Mouse (Mus musculus): ENCODE measurements around the gene Tigar. TPM values are rescaled to one million over a fixed set of nuclear protein-coding genes. Genes with fewer than 3 reads are reported as not detected.

Gene Tigar
- polyA plus RNA-seq, 1 experiment, result 0.50 TPM

DNA sequence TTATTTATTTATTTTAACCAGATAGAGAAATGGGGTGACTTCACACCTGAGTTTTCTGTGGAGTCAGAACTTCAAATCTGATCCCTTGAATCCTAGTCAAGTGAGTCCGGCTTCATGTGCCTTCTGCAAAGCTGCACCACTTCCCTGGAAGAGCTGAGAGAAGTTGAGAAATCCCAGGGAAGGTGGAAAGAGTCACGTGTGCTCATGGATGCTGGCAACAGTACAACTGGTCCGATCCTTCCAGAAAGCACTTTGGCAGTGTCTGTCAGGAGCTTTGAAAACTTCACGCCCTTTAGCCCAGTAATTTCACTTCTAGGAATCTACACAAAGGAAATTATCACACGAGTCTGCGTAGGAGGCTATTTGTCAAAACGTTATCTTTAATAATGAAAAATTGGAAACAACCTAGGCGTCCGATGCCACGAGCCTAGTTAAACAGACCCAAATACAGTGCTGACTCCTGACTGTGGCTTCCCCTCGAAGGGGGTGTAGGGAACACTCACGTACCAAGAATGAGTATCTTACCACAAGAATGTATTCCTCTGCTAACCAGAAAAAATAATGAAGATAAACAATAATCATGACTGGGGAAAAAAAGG lies 52.3 kb downstream of the Tigar start:
- no peaks in the 10 kb centered on the region for H3K36me3 ChIP-seq (replicated peaks; ENCODE audit: low read length)
- no peak overlapping the region for H3K4me3 ChIP-seq (replicated peaks)
- H3K27me3 ChIP-seq (replicated peaks), result peaks cover 9% of the 10 kb centered on the region
- peaks cover 13% of the 10 kb centered on the region for H3K4me1 ChIP-seq
- H3K9me3 ChIP-seq, result peaks cover 6% of the 10 kb centered on the region; the same call in 1 of the 2 replicates
- no peak for TF ChIP-seq FLI1 (IDR thresholded peaks at IDR 0.05; ENCODE audit: low read length)
- TF ChIP-seq GATA1 (IDR thresholded peaks at IDR 0.05; ENCODE audit: borderline replicate concordance, low read length), result no peak

- peaks cover 6% of the 10 kb centered on the region; the same call in 1 of the 2 replicates for H3K9me3 ChIP-seq
- H3K4me3 ChIP-seq (replicated peaks), result no peak overlapping the region
- peaks cover 10% of the 10 kb centered on the region for H3K4me1 ChIP-seq
- no peak for TF ChIP-seq GATA1 (IDR thresholded peaks at IDR 0.05; ENCODE audit: borderline replicate concordance, low read length)
- no peak for TF ChIP-seq FLI1 (IDR thresholded peaks at IDR 0.05; ENCODE audit: low read length)
- H3K36me3 ChIP-seq (replicated peaks; ENCODE audit: low read length), result no peaks in the 10 kb centered on the region
- H3K27me3 ChIP-seq (replicated peaks), result peaks cover 9% of the 10 kb centered on the region
Measured at GRCm38 (mm10) chr6:127050847-127051246, 58.5 kb downstream of the Tigar start.

DNA sequence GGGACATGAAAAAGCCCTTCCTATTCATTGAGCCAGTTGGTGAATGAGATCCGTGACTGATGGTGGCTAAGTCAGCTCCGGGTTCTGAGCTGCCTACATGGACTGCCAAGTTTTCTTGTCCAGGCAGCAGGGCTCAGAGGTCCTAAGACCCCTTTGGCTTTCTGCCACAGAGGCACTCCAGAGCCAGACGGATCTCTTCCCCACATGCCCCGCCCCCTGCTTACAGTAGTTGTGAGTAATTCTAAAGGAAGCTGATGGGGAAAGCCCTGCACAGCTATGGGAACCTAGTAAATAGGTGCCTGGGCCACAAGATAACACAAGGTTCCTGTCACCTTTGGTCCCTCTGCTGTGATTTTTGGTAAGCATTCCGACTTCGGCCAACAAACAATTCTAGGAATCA lies 64.4 kb downstream of the Tigar start:
- Histone ChIP-seq H3K9me3 (peaks cover 3% of the 10 kb centered on the region; the same call in 1 of the 2 replicates), H3K4me1 (peaks cover 20% of the 10 kb centered on the region), H3K27me3 (replicated peaks) (peaks cover 12% of the 10 kb centered on the region), H3K4me3 (replicated peaks) (no peak overlapping the region), H3K36me3 (replicated peaks; ENCODE audit: low read length) (no peaks in the 10 kb centered on the region)
- no peak for TF ChIP-seq FLI1 (IDR thresholded peaks at IDR 0.05; ENCODE audit: low read length)
- TF ChIP-seq GATA1 (IDR thresholded peaks at IDR 0.05; ENCODE audit: borderline replicate concordance, low read length), result no peak

Other genes starting within 250 kb of the Tigar start
- gene Dyrk4, start 187.7 kb downstream of the Tigar start, polyA plus RNA-seq (2012; ENCODE audit: insufficient read depth, low replicate concordance), result not detected in 2 replicates
- gene Rad51ap1, start 170.0 kb downstream of the Tigar start, polyA plus RNA-seq (2012; ENCODE audit: insufficient read depth, low replicate concordance), result 7.2 and 10.9 TPM in 2 replicates
- 1.0 TPM in 1 of 2 replicates, not detected in the other for gene D6Wsu163e, start 169.6 kb downstream of the Tigar start, polyA plus RNA-seq (2012; ENCODE audit: insufficient read depth, low replicate concordance)
- gene Fgf6, start 94.0 kb downstream of the Tigar start, polyA plus RNA-seq (2012; ENCODE audit: insufficient read depth, low replicate concordance), result 0.02 TPM in 1 of 2 replicates, not detected in the other
- 0.19 TPM in 1 of 2 replicates, not detected in the other for gene Fgf23, start 36.7 kb downstream of the Tigar start, polyA plus RNA-seq (2012; ENCODE audit: insufficient read depth, low replicate concordance)
- gene Ccnd2, start 42.6 kb upstream of the Tigar start, polyA plus RNA-seq (2012; ENCODE audit: insufficient read depth, low replicate concordance), result 143 and 319 TPM in 2 replicates